Mouse (Mus musculus) midbrain, embryonic 11.5 days (tissue): ENCODE results near the gene Scaf4. TPM values are rescaled to one million over a fixed set of nuclear protein-coding genes. Genes with fewer than 3 reads are reported as not detected.
"Not testable (repeated sequence)": the region's sequence is repeated elsewhere in the genome, so short reads cannot be mapped to it uniquely, and the experiment has no call there.

Source experiments
- ATAC-seq: fragments of 200-750 bp; cut with Nextera tagmentation; 2 replicates; pipeline ENCODE4 v1.8.0; 2017; ENCODE audit warnings: moderate TSS enrichment, moderate library complexity; ENCODE audit not compliant: low FRiP score
- DNase-seq: peaks from one replicate; pipeline ENCODE4 v3.0.0; 2015; ENCODE audit warnings: low spot score; ENCODE audit errors: missing footprints
- H3K27ac ChIP-seq: fragments of 300-500 bp; sonication (generic); 2 replicates; pipeline ENCODE4 v1.5.1; 2014; ENCODE audit warnings: low read depth, low read length
- H3K27me3 ChIP-seq: fragments of 300-500 bp; sonication (generic); 2 replicates; pipeline ENCODE4 v1.6.1; 2014; ENCODE audit warnings: mild to moderate bottlenecking, low read length, moderate library complexity, mixed read lengths; ENCODE audit not compliant: control insufficient read depth, insufficient read depth
- H3K36me3 ChIP-seq: fragments of 300-500 bp; sonication (generic); 2 replicates; pipeline ENCODE4 v1.6.1; 2014; ENCODE audit warnings: mild to moderate bottlenecking, low read length, moderate library complexity, mixed read lengths; ENCODE audit not compliant: control insufficient read depth, insufficient read depth
- H3K4me1 ChIP-seq: fragments of 300-500 bp; sonication (generic); 2 replicates; pipeline ENCODE4 v1.6.1; 2014; ENCODE audit warnings: low read length; ENCODE audit not compliant: control insufficient read depth, insufficient read depth
- H3K4me2 ChIP-seq: fragments of 300-500 bp; sonication (generic); 2 replicates; pipeline ENCODE4 v1.6.1; 2014; ENCODE audit warnings: mild to moderate bottlenecking, moderate library complexity
- H3K4me3 ChIP-seq: fragments of 300-500 bp; sonication (generic); 2 replicates; pipeline ENCODE4 v1.5.1; 2014; ENCODE audit warnings: low read depth, low read length
- H3K9ac ChIP-seq: fragments of 300-500 bp; sonication (generic); 2 replicates; pipeline ENCODE4 v1.6.1; 2014; ENCODE audit warnings: low read length
- H3K9me3 ChIP-seq: fragments of 300-500 bp; sonication (generic); 2 replicates; pipeline ENCODE4 v1.6.1; 2016; ENCODE audit warnings: low read length; ENCODE audit not compliant: control insufficient read depth
- WGBS: fragments of 180-500 bp; shearing (Covaris S2); extraction: QIAGEN DNeasy Blood & Tissue Kit; methylation state at CpG from one replicate; pipeline ENCODE4 v1.1.7; 2014; 5-methylcytosine and 5-hydroxymethylcytosine counted together
- polyA plus RNA-seq: library from polyadenylated mRNA; unstranded; fragments of >200 nt; fragmentation: Nextera tagmentation; extraction: Ambion mirVana; gene quantifications from 2 replicates; pipeline ENCODE4 v1.2.1, GENCODE M21; 2014

The Scaf4 gene
- polyA plus RNA-seq, 1 experiment from 2014 or later = 31.6 TPM

DNA sequence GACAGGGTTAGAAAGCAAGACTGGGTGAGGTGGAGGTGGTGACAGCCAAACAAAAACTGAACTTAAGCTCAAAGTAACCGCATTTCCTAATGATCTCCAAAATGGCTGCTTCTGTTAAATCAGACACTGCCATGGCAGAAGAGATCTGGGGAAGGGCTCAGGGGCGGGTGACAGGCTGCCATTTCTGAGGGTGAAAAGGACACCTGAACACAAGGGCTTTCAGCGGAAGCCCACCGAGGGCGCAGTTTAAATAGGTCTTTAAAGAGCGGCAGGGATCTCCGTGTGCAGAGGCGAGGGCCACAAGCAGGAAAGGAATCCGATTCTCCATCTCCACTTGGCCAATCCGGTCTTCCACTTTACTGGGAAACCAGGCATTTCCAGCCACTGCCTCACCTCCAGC, 50.6 kb downstream of the Scaf4 start:
- ATAC-seq (no peak), DNase-seq (peak; percentile 65)
- H3K4me3 ChIP-seq = no peak overlapping the region
- no peak overlapping the region for H3K4me2 ChIP-seq
- H3K9me3 ChIP-seq = no peaks in the 10 kb centered on the region
- H3K36me3 ChIP-seq = peaks cover 9% of the 10 kb centered on the region; the same call in 1 of the 2 replicates
- H3K9ac ChIP-seq = no peak overlapping the region
- no peaks in the 10 kb centered on the region for H3K4me1 ChIP-seq
- 89% methylated on average over 10 of the region's 10 CpGs for WGBS
- no peak overlapping the region for H3K27ac ChIP-seq
- H3K27me3 ChIP-seq = no peaks in the 10 kb centered on the region

DNA sequence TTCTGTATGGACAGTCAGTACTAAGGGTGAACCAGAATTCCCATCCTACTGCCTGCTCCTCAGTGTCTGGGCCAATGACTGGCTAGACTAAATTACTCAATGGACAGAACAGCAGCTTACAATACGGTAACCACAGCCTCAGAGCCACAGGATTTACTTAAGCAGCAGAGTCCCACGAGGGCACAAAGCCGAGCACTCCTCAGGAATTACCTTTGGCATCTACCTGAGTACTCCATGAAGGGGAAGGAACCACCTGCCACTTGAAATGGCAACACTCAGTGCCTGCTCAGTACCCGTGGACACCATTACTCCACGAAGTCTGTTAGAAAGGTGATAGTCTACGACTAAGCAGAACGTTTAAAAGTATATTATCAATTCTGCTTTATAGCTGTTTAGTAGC, 53.0 kb downstream of the Scaf4 start:
- DNase-seq = peak; percentile 64
- Histone ChIP-seq H3K4me2 (no peak overlapping the region), H3K4me3 (no peak overlapping the region)

DNA sequence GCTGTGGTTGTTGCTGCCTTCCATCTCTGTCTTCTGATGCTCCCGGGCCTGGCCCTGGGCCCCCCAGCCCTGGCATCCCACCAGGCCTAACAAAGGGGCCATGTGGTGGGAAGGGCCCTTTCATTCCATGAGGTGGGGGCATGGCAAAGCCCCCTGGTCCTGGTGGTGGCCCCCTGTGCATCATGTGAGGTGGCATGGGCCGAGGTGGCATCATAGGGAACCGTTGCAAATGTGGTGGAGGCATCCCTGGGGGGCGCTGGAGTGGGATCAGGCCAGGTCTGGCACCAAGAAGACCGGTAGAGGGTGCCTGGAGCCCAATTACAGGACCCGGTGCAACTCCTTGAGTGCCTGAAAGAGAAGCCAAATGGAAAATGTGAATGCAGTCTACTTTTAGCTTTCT, 54.4 kb downstream of the Scaf4 start:
- 88% methylated on average over 6 of the region's 6 CpGs for WGBS
- Histone ChIP-seq H3K27me3 (no peaks in the 10 kb centered on the region), H3K9me3 (no peaks in the 10 kb centered on the region), H3K4me1 (no peaks in the 10 kb centered on the region), H3K4me3 (no peak overlapping the region), H3K36me3 (peaks cover 13% of the 10 kb centered on the region; the same call in 1 of the 2 replicates), H3K27ac (no peak overlapping the region), H3K9ac (no peak overlapping the region), H3K4me2 (no peak overlapping the region)
- DNase-seq (peak; percentile 62), ATAC-seq (no peak)

More for the DNA sequence above, 53.0 kb downstream of the Scaf4 start:
- H3K9me3 ChIP-seq = no peaks in the 10 kb centered on the region
- no peak for ATAC-seq
- no peaks in the 10 kb centered on the region for H3K27me3 ChIP-seq
- no peaks in the 10 kb centered on the region for H3K4me1 ChIP-seq
- WGBS = 90% methylated on average over 7 of the region's 7 CpGs
- H3K36me3 ChIP-seq = peaks cover 11% of the 10 kb centered on the region; the same call in 1 of the 2 replicates
- H3K27ac ChIP-seq = no peak overlapping the region
- H3K9ac ChIP-seq = no peak overlapping the region

DNA sequence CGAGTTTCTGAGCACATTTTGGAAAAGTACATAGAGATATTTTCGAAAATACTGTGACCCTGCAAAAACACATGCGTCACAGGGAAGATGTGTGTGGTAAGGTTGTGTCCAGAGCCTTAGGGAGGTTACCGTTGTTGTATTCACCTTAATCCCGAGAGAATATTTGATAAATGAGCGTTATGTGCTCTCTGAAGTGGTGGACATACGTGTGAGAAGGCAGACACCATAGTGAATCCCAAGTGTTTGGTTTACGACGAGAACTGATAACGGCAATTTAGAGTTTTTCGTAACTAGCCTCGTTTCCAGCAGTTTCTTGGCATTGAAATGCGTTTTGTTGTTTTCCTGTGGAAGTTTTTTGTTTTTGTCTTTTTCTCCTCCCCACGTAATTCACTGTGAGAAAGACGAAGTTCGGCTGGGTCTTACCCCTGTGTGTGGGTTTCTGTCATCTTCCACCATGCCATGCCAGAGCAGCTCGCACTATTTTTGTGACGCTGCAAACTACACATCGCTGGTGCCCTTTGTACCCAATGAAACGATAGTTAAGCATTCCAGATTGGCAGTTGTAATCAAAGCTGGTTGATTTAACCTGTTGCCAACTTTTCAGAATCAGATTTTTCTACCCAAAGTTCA, 62.7 kb downstream of the Scaf4 start:
- H3K4me3 ChIP-seq = peak overlapping the region; percentile 88
- no peaks in the 10 kb centered on the region for H3K9me3 ChIP-seq
- H3K9ac ChIP-seq = peak overlapping the region; percentile 89
- ATAC-seq = no peak
- H3K27me3 ChIP-seq = no peaks in the 10 kb centered on the region
- DNase-seq = peak; percentile 90
- H3K4me1 ChIP-seq = peaks cover 17% of the 10 kb centered on the region
- H3K36me3 ChIP-seq = peaks cover 8% of the 10 kb centered on the region; the same call in 1 of the 2 replicates
- no peak overlapping the region for H3K27ac ChIP-seq
- 13% methylated on average over 20 of the region's 20 CpGs for WGBS
- peak overlapping the region; percentile 76 for H3K4me2 ChIP-seq

DNA sequence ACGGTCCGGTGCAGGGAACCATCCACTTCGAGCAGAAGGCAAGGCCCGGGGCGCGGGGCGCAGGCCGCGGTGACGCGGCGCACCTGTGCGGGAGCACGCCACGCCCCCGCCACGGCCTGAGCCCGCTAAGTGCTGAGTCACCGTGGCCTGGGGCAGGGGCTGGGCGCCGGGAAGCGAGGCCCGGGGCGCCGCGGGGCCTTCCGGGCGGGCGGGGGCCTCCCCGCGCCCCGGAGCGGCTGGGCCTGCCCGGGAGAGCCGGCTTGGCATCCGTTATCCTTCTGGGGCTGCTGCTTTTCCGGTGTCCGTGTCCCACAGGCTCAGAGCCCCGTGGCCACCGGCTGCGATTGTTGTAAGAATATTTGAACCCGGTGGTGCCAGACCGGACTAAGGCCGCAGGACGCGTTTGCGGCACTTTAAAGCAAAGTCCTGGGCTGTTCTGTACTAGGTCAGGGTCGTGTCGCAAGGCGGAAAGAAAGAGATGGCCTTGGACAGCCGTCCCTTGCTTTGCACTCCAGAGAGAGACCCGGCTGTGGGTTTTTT, 63.3 kb downstream of the Scaf4 start:
- Histone ChIP-seq H3K27me3 (no peaks in the 10 kb centered on the region), H3K27ac (peak overlapping the region; percentile 80), H3K4me2 (peak overlapping the region; percentile 76), H3K36me3 (peaks cover 5% of the 10 kb centered on the region; the same call in 1 of the 2 replicates), H3K4me3 (peak overlapping the region; percentile 88), H3K9ac (peak overlapping the region; percentile 89), H3K4me1 (peaks cover 17% of the 10 kb centered on the region), H3K9me3 (no peaks in the 10 kb centered on the region)
- DNase-seq (peak; percentile 94), ATAC-seq (peak; percentile 88)
- WGBS = under 1% methylated on average over 50 of the region's 52 CpGs

DNA sequence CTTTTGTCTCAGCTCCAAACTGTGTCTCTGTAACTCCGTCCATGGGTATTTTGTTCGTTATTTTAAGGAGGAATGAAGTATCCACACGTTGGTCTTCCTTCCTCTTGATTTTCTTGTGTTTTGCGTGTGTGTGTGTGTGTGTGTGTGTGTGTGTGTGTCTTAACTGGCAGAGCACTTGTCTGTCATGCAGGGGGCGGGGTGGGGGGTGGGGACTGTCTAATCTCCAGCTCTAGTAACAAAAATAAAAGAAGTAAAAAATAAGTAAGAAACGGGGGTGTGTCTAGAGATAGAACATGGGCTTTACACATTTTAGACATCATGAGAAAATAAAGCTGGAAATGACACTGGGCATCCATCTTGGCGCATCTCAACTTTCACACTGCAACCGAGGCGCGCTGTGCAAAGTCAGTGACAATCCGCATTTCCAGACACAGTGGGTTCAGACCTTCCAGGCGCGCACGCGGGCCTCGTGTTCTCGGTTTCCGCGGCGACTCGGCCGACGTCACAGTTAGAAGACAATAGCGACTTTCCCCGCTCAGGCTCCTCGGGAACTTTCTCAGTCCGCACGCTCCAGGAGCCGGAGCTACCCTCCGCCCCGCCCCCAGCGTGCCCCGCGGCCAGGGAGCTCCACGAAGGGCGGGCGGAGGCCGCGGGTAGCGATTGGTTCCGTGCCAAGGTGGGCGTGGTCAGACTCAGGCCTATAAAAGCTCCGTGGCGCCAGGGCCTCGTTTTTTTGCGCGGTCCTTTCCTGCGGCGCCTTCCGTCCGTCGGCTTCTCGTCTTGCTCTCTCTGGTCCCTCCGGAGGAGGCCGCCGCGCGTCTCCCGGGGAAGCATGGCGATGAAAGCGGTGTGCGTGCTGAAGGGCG, 64.0 kb downstream of the Scaf4 start, which contains the start of gene Sod1:
Gene Sod1 (plus strand): TSS at position 729 of the 866 bp plus-strand sequence.
- Histone ChIP-seq H3K4me1 (peaks cover 17% of the 10 kb centered on the region), H3K27ac (peak within 1 kb of the TSS; percentile 80), H3K36me3 (peaks cover 4% of the 10 kb centered on the region; the same call in 1 of the 2 replicates), H3K9me3 (no peaks in the 10 kb centered on the region), H3K27me3 (no peaks in the 10 kb centered on the region), H3K9ac (peak within 1 kb of the TSS; percentile 89), H3K4me3 (peak within 1 kb of the TSS; percentile 88), H3K4me2 (peak within 1 kb of the TSS; percentile 76)
- ATAC-seq (peak; percentile 98), DNase-seq (peak; percentile 99)
- 1% methylated on average over 63 of the region's 63 CpGs for WGBS

DNA sequence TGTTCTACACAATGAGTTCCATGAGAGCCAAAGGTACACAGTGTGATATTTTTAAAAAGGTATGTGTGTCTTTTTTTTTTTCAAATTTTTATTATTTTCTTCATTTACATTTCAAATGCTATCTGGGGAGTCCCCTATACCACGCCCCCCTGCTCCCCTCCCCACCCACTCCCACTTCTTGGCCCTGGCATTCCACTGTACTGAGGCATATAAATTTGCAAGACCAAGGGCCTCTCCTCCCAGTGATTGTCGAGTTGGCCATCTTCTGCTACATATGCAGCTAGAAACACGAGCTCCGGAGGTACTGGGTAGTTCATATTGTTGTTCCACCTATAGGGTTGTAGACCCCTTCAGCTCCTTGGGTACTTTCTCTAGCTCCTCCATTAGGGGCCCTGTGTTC, 64.9 kb downstream of the Scaf4 start:
- H3K27me3 ChIP-seq, H3K27ac ChIP-seq, DNase-seq, H3K4me2 ChIP-seq, H3K9ac ChIP-seq, H3K36me3 ChIP-seq, H3K9me3 ChIP-seq, ATAC-seq, H3K4me3 ChIP-seq: not testable (repeated sequence)
- peaks cover 17% of the 10 kb centered on the region for H3K4me1 ChIP-seq
- WGBS = 79% methylated on average over 4 of the region's 4 CpGs

DNA sequence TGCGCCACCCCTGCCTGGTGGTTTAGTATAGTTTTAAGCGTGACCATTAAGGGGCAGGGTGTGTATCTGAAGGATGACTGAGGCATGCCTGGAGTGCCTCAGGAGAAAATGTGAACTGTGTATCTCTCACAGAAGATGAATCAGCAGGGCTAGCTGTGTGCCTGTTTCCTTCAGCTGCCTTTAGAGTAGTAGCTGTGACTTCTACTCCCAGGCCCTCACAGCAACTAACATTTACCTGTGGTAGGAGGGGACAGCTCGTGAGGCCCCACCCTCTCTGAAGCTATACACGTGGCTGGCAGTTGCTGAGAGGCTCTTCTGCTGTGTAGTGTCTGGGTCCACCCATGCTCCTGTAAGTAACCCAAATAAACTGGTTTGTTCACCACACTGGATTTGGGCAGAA, 66.4 kb downstream of the Scaf4 start:
- Histone ChIP-seq H3K9me3 (no peaks in the 10 kb centered on the region), H3K4me1 (peaks cover 13% of the 10 kb centered on the region), H3K4me3 (no peak overlapping the region), H3K4me2 (no peak overlapping the region), H3K27ac (no peak overlapping the region), H3K36me3 (no peaks in the 10 kb centered on the region), H3K27me3 (no peaks in the 10 kb centered on the region), H3K9ac (no peak overlapping the region)
- WGBS = 72% methylated on average over 4 of the region's 4 CpGs
- no peak for ATAC-seq
- DNase-seq = peak; percentile 26

DNA sequence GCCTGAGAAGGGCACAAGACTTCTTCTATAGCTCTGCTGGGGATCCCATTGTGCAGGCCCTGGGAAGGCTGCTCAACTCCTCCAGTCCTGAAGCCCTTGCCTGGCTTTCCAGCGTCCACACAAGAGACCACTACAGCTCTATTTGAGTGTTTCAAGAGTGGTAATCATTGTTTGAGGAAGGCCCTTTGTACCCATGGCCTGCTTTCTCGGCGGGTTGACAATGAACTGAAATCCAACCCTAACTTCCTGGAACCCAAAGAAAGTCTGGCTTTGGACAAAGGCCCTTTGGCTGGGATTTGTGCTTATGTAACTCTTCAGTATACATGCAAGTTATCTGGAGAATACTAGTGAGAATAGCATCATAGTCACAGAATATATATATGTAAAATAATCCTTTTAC, 66.9 kb downstream of the Scaf4 start:
- no peak overlapping the region for H3K9ac ChIP-seq
- H3K9me3 ChIP-seq = no peaks in the 10 kb centered on the region
- no peak overlapping the region for H3K4me3 ChIP-seq
- no peak overlapping the region for H3K27ac ChIP-seq
- H3K4me2 ChIP-seq = no peak overlapping the region
- H3K36me3 ChIP-seq = no peaks in the 10 kb centered on the region
- ATAC-seq = no peak
- H3K27me3 ChIP-seq = no peaks in the 10 kb centered on the region
- 21% methylated on average over 3 of the region's 3 CpGs for WGBS
- H3K4me1 ChIP-seq = peaks cover 10% of the 10 kb centered on the region
- peak; percentile 71 for DNase-seq
